Mouse (Mus musculus) hindbrain, embryonic 14.5 days (tissue): ENCODE data around the gene H2-M10.6. TPM values are rescaled to one million over a fixed set of nuclear protein-coding genes. Genes with fewer than 3 reads are reported as not detected.
A peak's percentile ranks its signal among the peaks of the same experiment; 100 is the strongest.
"Not testable (repeated sequence)": the region's sequence is repeated elsewhere in the genome, so short reads cannot be mapped to it uniquely, and the experiment has no call there.

Experiments
- ATAC-seq: fragments of 200-750 bp; cut with Nextera tagmentation; 2 replicates; pipeline ENCODE4 v1.8.0; 2017; ENCODE audit warnings: moderate number of reproducible peaks, mild to moderate bottlenecking, moderate TSS enrichment, moderate library complexity; ENCODE audit not compliant: low FRiP score
- DNase-seq: peaks from one replicate; pipeline ENCODE4 v3.0.0-alpha.2; 2015; ENCODE audit warnings: low spot score
- H3K27ac ChIP-seq: fragments of 300-500 bp; sonication (generic); 2 replicates; pipeline ENCODE4 v1.5.1; 2014; ENCODE audit warnings: mild to moderate bottlenecking, moderate library complexity
- H3K27me3 ChIP-seq: fragments of 300-500 bp; sonication (generic); 2 replicates; pipeline ENCODE4 v1.6.1; 2014; ENCODE audit warnings: mild to moderate bottlenecking, low read length, mixed read lengths; ENCODE audit not compliant: control insufficient read depth, insufficient read depth
- H3K36me3 ChIP-seq: fragments of 300-500 bp; sonication (generic); replicated peaks from 2 replicates; pipeline ENCODE4 v1.6.1; 2014; ENCODE audit not compliant: control insufficient read depth, insufficient read depth
- H3K4me1 ChIP-seq: fragments of 300-500 bp; sonication (generic); replicated peaks from 2 replicates; pipeline ENCODE4 v1.6.1; 2014; ENCODE audit warnings: antibody characterized with exemption, low read length, mixed read lengths; ENCODE audit not compliant: control insufficient read depth, insufficient read depth
- H3K4me2 ChIP-seq: fragments of 300-500 bp; sonication (generic); replicated peaks from 2 replicates; pipeline ENCODE4 v1.6.1; 2014; ENCODE audit warnings: mild to moderate bottlenecking, moderate library complexity
- H3K4me3 ChIP-seq: fragments of 300-500 bp; sonication (generic); replicated peaks from 2 replicates; pipeline ENCODE4 v1.5.1; 2014; ENCODE audit warnings: mild to moderate bottlenecking, low read length
- H3K9ac ChIP-seq: fragments of 300-500 bp; sonication (generic); 2 replicates; pipeline ENCODE4 v1.6.1; 2014
- H3K9me3 ChIP-seq: fragments of 300-500 bp; sonication (generic); 2 replicates; pipeline ENCODE4 v1.6.1; 2016; ENCODE audit warnings: low read length; ENCODE audit not compliant: control insufficient read depth
- WGBS: fragments of 180-500 bp; shearing (Covaris S2); extraction: QIAGEN DNeasy Blood & Tissue Kit; methylation state at CpG from one replicate; pipeline ENCODE4 v1.1.7; 2014; 5-methylcytosine and 5-hydroxymethylcytosine counted together
- polyA plus RNA-seq: library from polyadenylated mRNA; unstranded; fragments of >200 nt; fragmentation: Nextera tagmentation; extraction: Ambion mirVana; gene quantifications from 2 replicates; pipeline ENCODE4 v1.2.1, GENCODE M21; 2014

H2-M10.6 gene
- not detected in 2 replicates for polyA plus RNA-seq

DNA sequence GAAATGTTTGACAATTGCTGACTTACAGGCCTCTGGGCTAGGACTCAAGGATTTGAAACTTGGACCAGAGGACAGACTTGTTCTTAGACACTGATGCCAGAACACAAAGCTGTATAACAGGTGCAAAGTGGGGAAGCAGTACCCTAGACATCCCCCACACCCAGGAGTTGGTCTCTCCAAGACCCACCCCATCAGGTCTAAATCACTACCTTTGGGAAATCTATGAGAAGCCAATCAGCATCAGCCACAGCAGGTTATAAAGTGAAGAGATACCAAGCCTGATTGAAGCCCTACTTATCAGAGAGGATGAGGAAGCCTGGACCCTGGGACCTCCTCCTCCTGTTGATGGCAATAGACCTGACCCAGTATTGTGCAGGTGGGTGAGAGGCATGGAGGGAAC is at the start of gene H2-M10.6:
Gene H2-M10.6 (plus strand): TSS at position 301 of the 400 bp plus-strand sequence.
- H3K4me3 ChIP-seq, result no peak within 1 kb of the TSS

DNA sequence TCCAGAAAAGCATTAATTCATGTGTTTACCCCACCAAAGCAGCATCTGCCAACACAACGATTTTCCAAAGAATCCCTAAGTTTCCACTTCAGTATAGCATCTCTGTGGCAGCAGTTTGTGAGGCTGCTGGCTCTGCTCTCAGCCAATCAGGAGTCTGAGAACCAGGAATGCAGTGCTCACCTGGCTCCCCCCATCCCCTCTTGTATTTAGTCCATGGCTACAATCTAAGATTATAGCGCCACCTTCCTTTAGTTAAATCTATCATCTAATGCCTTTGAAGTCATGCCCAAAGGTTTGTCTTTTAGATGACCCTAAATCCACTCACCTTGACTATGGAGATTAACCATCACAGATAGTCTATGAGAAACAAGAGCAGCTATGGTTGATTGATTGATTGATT is 48.2 kb upstream of the H2-M10.6 start:
- no peak overlapping the region for H3K4me2 ChIP-seq
- ATAC-seq, result no peak

More for the DNA sequence above, at the start of gene H2-M10.6:
- Histone ChIP-seq H3K4me1 (no peaks in the 10 kb centered on the region), H3K27ac (no peak within 1 kb of the TSS), H3K9me3 (no peaks in the 10 kb centered on the region), H3K9ac (no peak within 1 kb of the TSS), H3K27me3 (no peaks in the 10 kb centered on the region), H3K4me2 (no peak within 1 kb of the TSS), H3K36me3 (no peaks in the 10 kb centered on the region)
- ATAC-seq (no peak), DNase-seq (no peak)

DNA sequence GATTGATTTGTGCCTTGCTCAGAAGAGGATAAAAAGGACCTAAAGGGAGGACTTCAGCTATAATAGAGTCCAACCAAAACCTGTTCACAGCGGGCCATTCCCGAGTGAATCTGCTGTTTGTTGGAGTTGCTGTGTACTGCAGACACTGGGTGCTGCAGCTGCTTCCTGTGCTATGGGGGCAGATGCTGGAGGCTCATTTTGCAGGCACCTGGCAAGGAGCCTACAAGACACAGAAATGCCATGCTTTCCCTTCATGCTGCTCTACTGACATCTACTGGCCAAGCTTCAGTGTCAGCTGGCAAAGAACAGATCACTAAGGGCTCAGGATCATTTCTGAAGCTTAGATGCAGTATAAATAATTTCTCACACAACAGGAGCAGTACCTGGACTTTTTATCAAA is 47.7 kb upstream of the H2-M10.6 start:
- H3K9ac ChIP-seq, H3K4me2 ChIP-seq, H3K27ac ChIP-seq, H3K27me3 ChIP-seq, H3K4me3 ChIP-seq, H3K9me3 ChIP-seq, H3K36me3 ChIP-seq, H3K4me1 ChIP-seq: not testable (repeated sequence)
- ATAC-seq (peak; percentile 40; the same call in 1 of the 2 replicates), DNase-seq (peak; percentile 76)
- WGBS, result 24% methylated on average over 2 of the region's 2 CpGs

More for the DNA sequence above, 48.2 kb upstream of the H2-M10.6 start:
- H3K4me3 ChIP-seq, result no peak overlapping the region
- no peak overlapping the region for H3K9ac ChIP-seq
- no peaks in the 10 kb centered on the region for H3K4me1 ChIP-seq
- no peak for DNase-seq
- H3K9me3 ChIP-seq, result no peaks in the 10 kb centered on the region
- no peaks in the 10 kb centered on the region for H3K36me3 ChIP-seq
- 48% methylated on average over 2 of the region's 2 CpGs for WGBS
- H3K27me3 ChIP-seq, result no peaks in the 10 kb centered on the region
- H3K27ac ChIP-seq, result no peak overlapping the region

DNA sequence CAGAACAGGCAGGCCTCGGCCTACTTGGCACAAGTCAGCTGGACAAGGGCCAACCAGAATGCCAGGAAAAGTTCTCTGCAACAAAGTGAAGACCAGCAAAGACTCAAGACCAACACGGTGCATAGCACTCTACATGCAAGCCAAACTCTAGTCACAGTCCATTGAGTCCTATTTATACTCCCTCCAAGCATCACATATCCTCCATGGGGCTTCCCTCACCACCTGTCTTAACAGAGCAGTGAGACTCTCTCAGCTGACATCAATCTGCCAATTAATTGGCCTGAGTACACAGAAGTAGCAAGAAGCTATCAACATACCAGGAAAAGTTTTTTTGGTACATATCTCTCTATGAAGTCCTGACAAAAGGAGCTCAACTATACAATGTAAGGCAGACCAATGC is 46.6 kb upstream of the H2-M10.6 start:
- H3K27ac ChIP-seq, H3K4me3 ChIP-seq, H3K4me1 ChIP-seq, H3K9me3 ChIP-seq, H3K4me2 ChIP-seq, H3K9ac ChIP-seq, ATAC-seq, H3K27me3 ChIP-seq, H3K36me3 ChIP-seq, DNase-seq: not testable (repeated sequence)
- 81% methylated on average over 2 of the region's 2 CpGs for WGBS

DNA sequence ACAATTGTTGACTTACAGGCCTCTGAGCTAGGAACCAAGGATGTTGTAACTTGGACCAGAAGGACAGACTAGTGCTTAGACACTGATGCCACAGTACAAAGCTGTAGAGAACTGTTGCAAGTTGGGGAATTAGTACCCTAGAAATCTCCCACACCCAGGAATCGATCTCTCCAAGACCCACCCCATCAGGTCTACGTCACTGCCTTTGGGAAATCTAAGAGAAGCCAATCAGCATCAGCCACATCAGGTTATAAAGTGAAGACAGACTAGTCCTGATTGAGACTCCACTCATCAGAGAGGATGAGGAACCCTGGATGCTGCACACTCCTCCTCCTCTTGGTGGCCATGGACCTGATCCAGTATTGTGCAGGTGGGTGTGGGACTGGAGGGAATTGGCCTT is 39.4 kb upstream of the H2-M10.6 start, which contains the start of gene H2-M10.5:
Gene H2-M10.5 (plus strand): TSS at position 301 of the 400 bp plus-strand sequence.
- H3K9ac ChIP-seq, H3K4me3 ChIP-seq, DNase-seq, H3K9me3 ChIP-seq, H3K4me2 ChIP-seq, H3K27ac ChIP-seq, H3K36me3 ChIP-seq, H3K27me3 ChIP-seq, ATAC-seq, H3K4me1 ChIP-seq: not testable (repeated sequence)
- 92% methylated on average over 2 of the region's 2 CpGs for WGBS

DNA sequence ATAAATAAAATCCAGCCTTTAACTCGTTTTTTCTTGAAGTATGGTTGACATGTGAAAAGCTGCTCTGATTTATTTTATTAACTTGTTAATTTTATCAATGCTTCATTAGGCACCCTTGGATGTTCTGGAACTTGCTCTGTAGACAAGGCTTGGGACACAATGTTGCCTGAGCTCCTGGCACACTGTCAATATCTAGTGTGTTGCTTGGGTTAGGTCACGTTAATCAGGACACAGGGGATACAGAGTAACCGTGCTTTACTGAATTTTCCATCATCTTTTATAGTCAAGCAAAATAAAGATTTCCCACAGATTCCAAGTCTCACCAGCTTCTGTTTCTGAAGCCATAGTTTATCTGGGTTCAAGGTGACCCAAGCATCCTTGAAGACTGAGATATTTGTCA is 30.4 kb upstream of the H2-M10.6 start:
- no peak overlapping the region for H3K27ac ChIP-seq
- ATAC-seq (no peak), DNase-seq (no peak)
- no peaks in the 10 kb centered on the region for H3K4me1 ChIP-seq
- H3K9ac ChIP-seq, result no peak overlapping the region
- no peaks in the 10 kb centered on the region for H3K9me3 ChIP-seq
- no peak overlapping the region for H3K4me3 ChIP-seq
- H3K27me3 ChIP-seq, result no peaks in the 10 kb centered on the region
- no peak overlapping the region for H3K4me2 ChIP-seq
- WGBS, result 72% methylated on average over 3 of the region's 3 CpGs
- H3K36me3 ChIP-seq, result no peaks in the 10 kb centered on the region

DNA sequence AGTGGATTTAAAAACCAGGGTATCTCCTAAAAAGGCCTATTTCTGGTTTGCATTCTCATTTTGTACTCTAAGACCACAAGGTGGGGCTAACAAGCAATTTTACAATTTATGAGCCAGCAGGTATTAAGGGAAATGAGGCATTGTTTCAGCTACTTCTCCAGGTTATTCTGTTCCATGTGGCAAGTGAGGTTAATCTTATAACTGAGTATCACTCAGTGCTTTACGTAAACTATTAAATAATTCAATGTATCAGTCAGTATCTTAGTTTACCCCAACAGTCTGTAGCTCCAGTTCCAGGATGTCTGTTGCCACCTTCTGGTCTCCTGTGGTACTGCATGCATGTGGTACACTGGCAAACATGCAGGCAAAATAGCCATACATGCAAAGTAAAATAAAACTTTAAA is 25.5 kb upstream of the H2-M10.6 start:
- ATAC-seq, H3K36me3 ChIP-seq, H3K4me1 ChIP-seq, H3K27ac ChIP-seq, H3K4me3 ChIP-seq, H3K9ac ChIP-seq, H3K4me2 ChIP-seq, H3K9me3 ChIP-seq, H3K27me3 ChIP-seq: not testable (repeated sequence)
- WGBS, result 41% methylated on average over 1 of the region's 1 CpGs
- peak; percentile 56 for DNase-seq

DNA sequence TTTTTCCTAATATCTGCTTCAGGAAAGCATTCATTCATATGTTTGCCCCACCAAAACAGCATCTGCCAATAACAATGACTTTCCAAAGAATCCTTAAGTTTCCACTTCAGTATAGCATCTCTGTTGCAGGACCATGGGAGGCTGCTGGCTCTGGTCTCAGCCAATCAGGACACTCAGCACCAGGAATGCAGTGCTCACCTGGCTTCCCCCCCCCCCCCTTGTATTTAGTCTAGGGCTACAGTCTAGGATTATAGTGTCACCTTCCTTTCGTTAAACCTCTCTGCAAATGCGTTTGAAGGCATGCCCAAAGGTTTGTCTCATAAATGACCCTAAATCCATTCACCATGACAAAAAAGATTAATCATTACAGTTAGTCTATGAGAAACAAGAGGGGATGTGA is 23.6 kb upstream of the H2-M10.6 start:
- no peak for DNase-seq
- 81% methylated on average over 2 of the region's 2 CpGs for WGBS

DNA sequence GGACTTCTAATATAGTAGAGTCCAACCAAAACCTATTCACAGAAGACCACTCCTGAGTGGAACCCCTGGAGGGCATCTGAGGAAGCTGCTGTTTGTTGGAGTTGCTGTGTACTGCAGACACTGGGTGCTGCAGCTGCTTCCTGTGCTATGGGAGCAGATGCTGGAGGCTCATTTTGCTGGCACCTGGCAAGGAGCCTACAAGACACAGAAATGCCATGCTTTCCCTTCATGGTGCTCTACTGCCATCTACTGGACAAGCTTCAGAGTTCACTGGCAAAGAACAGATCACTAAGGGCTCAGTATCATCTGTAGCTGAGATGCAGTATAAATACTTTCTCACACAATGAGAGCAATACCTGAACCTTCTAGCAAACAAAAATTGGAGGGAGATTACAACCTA is 23.2 kb upstream of the H2-M10.6 start:
- H3K9me3 ChIP-seq, H3K27me3 ChIP-seq, H3K4me1 ChIP-seq, H3K36me3 ChIP-seq, H3K9ac ChIP-seq, H3K27ac ChIP-seq, H3K4me3 ChIP-seq, H3K4me2 ChIP-seq: not testable (repeated sequence)
- peak; percentile 95 for DNase-seq
- peak; percentile 88 for ATAC-seq

More for the DNA sequence above, 23.6 kb upstream of the H2-M10.6 start:
- Histone ChIP-seq H3K9me3 (no peaks in the 10 kb centered on the region), H3K36me3 (no peaks in the 10 kb centered on the region), H3K27ac (no peak overlapping the region), H3K4me3 (no peak overlapping the region), H3K4me1 (no peaks in the 10 kb centered on the region), H3K27me3 (no peaks in the 10 kb centered on the region), H3K4me2 (no peak overlapping the region), H3K9ac (no peak overlapping the region)
- peak; percentile 14; the same call in 1 of the 2 replicates for ATAC-seq

DNA sequence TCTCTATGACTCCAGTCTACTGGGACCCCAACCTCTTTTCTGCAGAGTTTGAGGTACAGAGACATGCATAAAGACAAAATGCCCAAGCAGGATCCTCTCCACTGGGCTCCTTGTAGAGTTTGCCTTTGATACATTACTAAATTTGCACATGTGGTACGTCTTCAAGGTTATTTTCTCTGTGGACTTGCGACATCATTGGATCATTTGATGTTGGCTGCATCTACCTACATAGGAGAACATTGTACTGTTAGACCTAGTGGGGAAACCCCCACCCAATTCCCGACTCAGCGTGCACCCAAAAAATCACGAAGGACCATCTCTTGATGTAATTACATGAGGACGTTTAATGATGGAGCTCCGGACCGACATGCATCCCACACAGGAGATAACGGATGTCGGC is 12.5 kb upstream of the H2-M10.6 start:
- Histone ChIP-seq H3K27ac (no peak overlapping the region), H3K9me3 (no peaks in the 10 kb centered on the region), H3K36me3 (no peaks in the 10 kb centered on the region), H3K9ac (no peak overlapping the region), H3K4me3 (no peak overlapping the region), H3K4me1 (no peaks in the 10 kb centered on the region), H3K4me2 (no peak overlapping the region), H3K27me3 (no peaks in the 10 kb centered on the region)
- no peak for DNase-seq
- ATAC-seq, result no peak
- whole genome bisulfite sequencing, result 90% methylated on average over 10 of the region's 10 CpGs
